Mouse (Mus musculus): ENCODE data around the gene Kif21b.

- no peak for TF ChIP-seq CTCF (IDR thresholded peaks at IDR 0.05; ENCODE audit: low read depth)
- no peak for TF ChIP-seq EP300 (IDR thresholded peaks at IDR 0.05; ENCODE audit: low read depth)
Measured at GRCm38 (mm10) chr1:136214304-136214703, 83.1 kb downstream of the Kif21b start.
